Mouse (Mus musculus) small intestine, adult 2 months (tissue): Measurements from ENCODE around the gene Tomm7. TPM values are rescaled to one million over a fixed set of nuclear protein-coding genes. Genes with fewer than 3 reads are reported as not detected.
"Not testable (repeated sequence)": the region's sequence is repeated elsewhere in the genome, so short reads cannot be mapped to it uniquely, and the experiment has no call there.

Experiments
- H3K27ac ChIP-seq: fragments of 200-500 bp; 2 replicates; pipeline ENCODE4 v1.5.1; 2012; ENCODE audit warnings: low read depth, low read length, control low read depth, inconsistent platforms; ENCODE audit not compliant: insufficient read depth
- H3K27me3 ChIP-seq: fragments of 200-500 bp; 2 replicates; pipeline ENCODE4 v1.6.1; 2012; ENCODE audit warnings: mild to moderate bottlenecking, moderate library complexity, low read length, inconsistent platforms; ENCODE audit not compliant: control insufficient read depth, insufficient read depth
- H3K36me3 ChIP-seq: fragments of 200-500 bp; 2 replicates; pipeline ENCODE4 v1.6.1; 2012; ENCODE audit warnings: mild to moderate bottlenecking, low read length, control low read depth, inconsistent platforms; ENCODE audit not compliant: control insufficient read depth, insufficient read depth
- H3K4me1 ChIP-seq: fragments of 200-500 bp; 2 replicates; pipeline ENCODE4 v1.6.1; 2012; ENCODE audit warnings: low read length, inconsistent platforms, mixed read lengths; ENCODE audit not compliant: control insufficient read depth, insufficient read depth, insufficient read length
- H3K4me3 ChIP-seq: fragments of 200-500 bp; 2 replicates; pipeline ENCODE4 v1.5.1; 2012; ENCODE audit warnings: low read depth, mild to moderate bottlenecking, control low read depth, inconsistent platforms, low read length, moderate library complexity
- CTCF ChIP-seq: fragments of 200-500 bp; IDR thresholded peaks from 2 replicates; pipeline ENCODE4 v1.5.1; 2012; ENCODE audit warnings: low read depth, mild to moderate bottlenecking, control low read depth, inconsistent platforms, low read length, moderate library complexity, mixed read lengths; ENCODE audit not compliant: insufficient replicate concordance, insufficient read length; ENCODE audit errors: extremely low read depth
- POLR2A ChIP-seq: fragments of 200-500 bp; IDR thresholded peaks from 2 replicates; pipeline ENCODE4 v1.6.1; 2012; ENCODE audit warnings: low read depth, mild to moderate bottlenecking, control low read depth, inconsistent platforms, low read length, moderate library complexity
- WGBS: fragments of 180-500 bp; shearing (Covaris S2); methylation state at CpG from one replicate; pipeline ENCODE4 v1.1.7; 2018; 5-methylcytosine and 5-hydroxymethylcytosine counted together
- polyA plus RNA-seq: library from polyadenylated mRNA; depleted of rRNA; stranded (reverse); fragments of >200 nt; gene quantifications from 2 replicates; pipeline ENCODE4 v1.2.3, GENCODE M21; 2012

The Tomm7 gene
- polyA plus RNA-seq, 1 experiment = 10.7 TPM

DNA sequence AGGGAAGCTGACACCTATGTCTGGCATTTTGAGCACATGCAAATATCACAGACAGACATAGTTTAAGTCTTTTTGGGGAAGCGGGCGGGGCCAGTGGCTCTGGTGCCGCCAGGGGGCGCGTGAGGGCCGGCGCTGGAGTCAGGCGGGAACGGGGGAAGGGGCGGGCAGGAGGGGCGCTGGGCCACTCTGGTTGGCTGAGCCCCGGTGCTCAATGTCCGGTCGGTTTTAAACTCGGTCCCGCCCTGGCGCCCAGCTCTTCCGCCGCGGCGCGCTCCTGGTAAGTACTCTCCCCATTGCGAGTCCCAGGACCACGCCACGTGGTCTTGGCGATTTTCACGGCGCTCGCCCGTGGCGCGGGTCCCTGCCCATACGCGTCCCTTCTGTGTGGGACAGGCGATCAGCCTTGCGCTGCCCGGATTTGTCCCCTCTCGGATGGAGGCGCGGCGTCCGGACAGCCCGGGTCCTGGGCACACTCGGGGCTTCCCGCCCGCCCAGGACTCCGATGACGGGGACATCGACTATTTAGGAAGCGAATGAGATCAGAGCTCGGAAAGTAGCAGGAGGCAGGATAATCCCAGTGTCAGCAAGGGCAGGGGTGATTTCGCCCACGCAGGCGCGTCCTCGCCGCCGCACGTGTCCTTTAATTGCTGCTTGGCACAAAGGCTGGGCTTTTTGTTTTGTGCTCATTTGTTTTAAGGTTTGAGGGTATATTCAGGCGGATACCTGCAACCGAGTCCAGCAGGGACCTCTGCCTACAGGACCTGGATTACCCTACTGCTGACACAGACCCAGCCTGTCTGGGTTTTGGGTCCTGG, 6.6 kb upstream of the Tomm7 start:
- Histone ChIP-seq H3K36me3 (peaks cover 11% of the 10 kb centered on the region), H3K27ac (peak overlapping the region; percentile 22), H3K4me1 (no peaks in the 10 kb centered on the region), H3K4me3 (peak overlapping the region; percentile 81), H3K27me3 (no peaks in the 10 kb centered on the region)
- TF ChIP-seq POLR2A = peak; percentile 47; the same call in 1 of the 2 replicates
- TF ChIP-seq CTCF = peak; percentile 64
- under 1% methylated on average over 61 of the region's 61 CpGs for WGBS

DNA sequence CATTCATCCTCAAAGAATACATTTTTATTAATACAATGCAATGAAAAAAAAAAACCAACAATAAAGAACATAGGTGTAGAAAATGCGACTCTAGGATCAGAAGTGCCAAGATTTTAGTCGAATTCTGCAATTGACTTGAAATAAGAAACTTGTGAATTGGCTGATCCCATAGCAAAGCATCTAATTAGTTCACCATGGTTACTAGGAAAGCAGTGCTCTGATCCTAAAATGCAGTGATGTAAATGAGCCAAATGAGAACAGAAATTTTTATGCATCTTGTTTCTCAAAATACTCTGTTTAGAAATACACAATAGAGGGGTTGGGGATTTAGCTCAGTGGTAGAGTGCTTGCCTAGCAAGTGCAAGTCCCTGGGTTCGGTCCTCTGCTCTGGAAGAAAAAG, 1.2 kb upstream of the Tomm7 start:
- Histone ChIP-seq H3K4me1 (0 out of 2 replicates have a peak, but pooled peaks cover 3% of the 10 kb centered on the region), H3K4me3 (no peak overlapping the region), H3K27ac (no peak overlapping the region), H3K36me3 (peaks cover 3% of the 10 kb centered on the region; the same call in 1 of the 2 replicates), H3K27me3 (no peaks in the 10 kb centered on the region)
- WGBS = 83% methylated on average over 3 of the region's 3 CpGs
- TF ChIP-seq POLR2A (no peak), CTCF (no peak)

GRCm38 (mm10) chr5:23844531-23844841, 525 bp upstream of the Tomm7 start:
- 0 out of 2 replicates have a peak, but pooled peaks cover 3% of the 10 kb centered on the region for H3K4me1 ChIP-seq
- H3K36me3 ChIP-seq = peaks cover 8% of the 10 kb centered on the region
- WGBS = 6% methylated on average over 7 of the region's 7 CpGs
- no peaks in the 10 kb centered on the region for H3K27me3 ChIP-seq
- H3K27ac ChIP-seq = peak overlapping the region; percentile 72; the same call in 1 of the 2 replicates
- TF ChIP-seq POLR2A (no peak), CTCF (no peak)
- peak overlapping the region; percentile 97 for H3K4me3 ChIP-seq

GRCm38 (mm10) chr5:23838158-23838557, 5.8 kb downstream of the Tomm7 start:
- no peak for TF ChIP-seq CTCF
- TF ChIP-seq POLR2A = no peak
- Histone ChIP-seq H3K27me3 (no peaks in the 10 kb centered on the region), H3K27ac (no peak overlapping the region), H3K36me3 (peaks cover 18% of the 10 kb centered on the region), H3K4me3 (no peak overlapping the region), H3K4me1 (0 out of 2 replicates have a peak, but pooled peaks cover 3% of the 10 kb centered on the region)
- WGBS = 83% methylated on average over 7 of the region's 7 CpGs

- H3K27me3 ChIP-seq, H3K4me1 ChIP-seq, H3K27ac ChIP-seq, H3K4me3 ChIP-seq: not testable (repeated sequence)
- WGBS = 37% methylated on average over 1 of the region's 1 CpGs
- peaks cover 15% of the 10 kb centered on the region for H3K36me3 ChIP-seq
These were observed 8.3 kb downstream of the Tomm7 start for GRCm38 (mm10) chr5:23835691-23836090.

GRCm38 (mm10) chr5:23830897-23831752, 12.8 kb downstream of the Tomm7 start:
- no peaks in the 10 kb centered on the region for H3K36me3 ChIP-seq
- no peak overlapping the region for H3K27ac ChIP-seq
- TF ChIP-seq POLR2A (no peak), CTCF (no peak)
- peaks cover 5% of the 10 kb centered on the region; the same call in 1 of the 2 replicates for H3K4me1 ChIP-seq
- no peak overlapping the region for H3K4me3 ChIP-seq
- WGBS = 40% methylated on average over 58 of the region's 58 CpGs
- H3K27me3 ChIP-seq = peaks cover 8% of the 10 kb centered on the region; the same call in 1 of the 2 replicates

DNA sequence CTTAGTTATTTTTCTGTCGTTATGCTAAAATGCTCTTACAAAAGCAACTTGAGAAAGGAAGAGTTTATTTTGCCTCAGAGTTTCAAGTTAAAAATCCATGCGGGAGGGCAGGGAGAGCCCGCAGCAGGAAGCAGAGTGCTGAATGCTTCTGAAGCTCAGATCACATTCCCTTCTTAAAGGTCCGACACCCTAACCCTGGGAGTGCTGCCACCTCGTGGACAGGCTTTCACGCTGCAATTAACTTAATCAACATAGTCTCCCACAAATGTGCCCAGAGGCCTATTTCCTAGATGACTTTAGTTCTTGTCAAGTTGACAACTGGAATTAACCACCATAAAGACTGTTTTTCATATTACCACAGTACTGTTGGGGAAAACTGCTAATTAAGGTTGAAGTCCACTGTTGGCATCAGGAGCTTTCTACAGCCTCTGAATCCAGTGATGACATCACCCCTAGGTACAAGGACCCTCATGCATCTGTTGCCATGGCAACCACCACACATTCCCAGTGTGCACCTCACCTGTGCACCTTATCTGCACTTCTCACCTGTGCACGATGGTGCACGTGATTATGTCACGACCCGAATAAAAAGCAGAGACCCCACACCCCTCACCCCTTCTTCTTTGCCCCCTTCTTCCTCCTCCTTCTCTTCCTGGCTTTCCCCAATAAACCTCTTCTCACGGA, 17.5 kb downstream of the Tomm7 start:
- Histone ChIP-seq H3K4me3 (no peak overlapping the region), H3K36me3 (no peaks in the 10 kb centered on the region), H3K4me1 (peaks cover 5% of the 10 kb centered on the region; the same call in 1 of the 2 replicates), H3K27ac (no peak overlapping the region), H3K27me3 (peaks cover 8% of the 10 kb centered on the region; the same call in 1 of the 2 replicates)
- WGBS = 28% methylated on average over 11 of the region's 11 CpGs
- TF ChIP-seq CTCF (peak; percentile 82; the same call in 1 of the 2 replicates), POLR2A (no peak)
